Mouse (Mus musculus) intestine, embryonic 15.5 days (tissue): ENCODE measurements at regions not wholly inside any gene's neighbourhood (a gene's known extent, or its start where the extent isn't known, plus 50 kb on each side); places are given as distances from the start of the nearest gene placed in this dataset.

Experiments used
- ATAC-seq: fragments of 200-750 bp; cut with Nextera tagmentation; 2 replicates; pipeline ENCODE4 v1.8.0; 2017; ENCODE audit warnings: moderate TSS enrichment, moderate library complexity
- H3K27ac ChIP-seq: fragments of 300-500 bp; sonication (generic); 2 replicates; pipeline ENCODE4 v1.5.1; 2015; ENCODE audit warnings: mild to moderate bottlenecking, inconsistent platforms
- H3K27me3 ChIP-seq: fragments of 300-500 bp; sonication (generic); replicated peaks from 2 replicates; pipeline ENCODE4 v1.6.1; 2015; ENCODE audit warnings: inconsistent platforms
- H3K36me3 ChIP-seq: fragments of 300-500 bp; sonication (generic); 2 replicates; pipeline ENCODE4 v1.6.1; 2015; ENCODE audit warnings: inconsistent platforms
- H3K4me1 ChIP-seq: fragments of 300-500 bp; sonication (generic); replicated peaks from 2 replicates; pipeline ENCODE4 v1.6.1; 2015; ENCODE audit warnings: inconsistent platforms
- H3K4me2 ChIP-seq: fragments of 300-500 bp; sonication (generic); replicated peaks from 2 replicates; pipeline ENCODE4 v1.6.1; 2015; ENCODE audit warnings: mild to moderate bottlenecking, inconsistent platforms
- H3K4me3 ChIP-seq: fragments of 300-500 bp; sonication (generic); replicated peaks from 2 replicates; pipeline ENCODE4 v1.5.1; 2015; ENCODE audit warnings: inconsistent platforms
- H3K9ac ChIP-seq: fragments of 300-500 bp; sonication (generic); 2 replicates; pipeline ENCODE4 v1.6.1; 2015; ENCODE audit warnings: inconsistent platforms
- H3K9me3 ChIP-seq: fragments of 300-500 bp; sonication (generic); 2 replicates; pipeline ENCODE4 v1.6.1; 2016; ENCODE audit warnings: inconsistent platforms
- WGBS: fragments of 180-500 bp; shearing (Covaris S2); methylation state at CpG from one replicate; pipeline ENCODE4 v1.1.7; 2015; 5-methylcytosine and 5-hydroxymethylcytosine counted together

GRCm38 (mm10) chr7:70972023-70972400, 379.3 kb downstream of the Gm10295 start:
- 54% methylated on average over 3 of the region's 3 CpGs for WGBS
- ATAC-seq, result no peak
- H3K27me3 ChIP-seq, result no peaks in the 10 kb centered on the region
- H3K4me2 ChIP-seq, result no peak overlapping the region
- no peaks in the 10 kb centered on the region for H3K4me1 ChIP-seq
- H3K36me3 ChIP-seq, result no peaks in the 10 kb centered on the region
- H3K9me3 ChIP-seq, result no peaks in the 10 kb centered on the region
- no peak overlapping the region for H3K27ac ChIP-seq
- no peak overlapping the region for H3K4me3 ChIP-seq
- no peak overlapping the region for H3K9ac ChIP-seq

- ATAC-seq, result no peak
- Histone ChIP-seq H3K36me3 (no peaks in the 10 kb centered on the region), H3K4me1 (no peaks in the 10 kb centered on the region), H3K4me3 (no peak overlapping the region), H3K27me3 (no peaks in the 10 kb centered on the region), H3K9me3 (no peaks in the 10 kb centered on the region), H3K27ac (no peak overlapping the region), H3K9ac (no peak overlapping the region), H3K4me2 (no peak overlapping the region)
- 49% methylated on average over 6 of the region's 6 CpGs for WGBS
These were observed 379.8 kb downstream of the Gm10295 start for GRCm38 (mm10) chr7:70971323-70972022.

GRCm38 (mm10) chr7:70952318-70952959, 398.8 kb downstream of the Gm10295 start:
- no peak for ATAC-seq
- no peak overlapping the region for H3K27ac ChIP-seq
- WGBS, result 67% methylated on average over 4 of the region's 4 CpGs
- H3K4me1 ChIP-seq, result no peaks in the 10 kb centered on the region
- H3K27me3 ChIP-seq, result no peaks in the 10 kb centered on the region
- H3K9me3 ChIP-seq, result no peaks in the 10 kb centered on the region
- H3K4me2 ChIP-seq, result no peak overlapping the region
- H3K9ac ChIP-seq, result no peak overlapping the region
- H3K36me3 ChIP-seq, result no peaks in the 10 kb centered on the region
- H3K4me3 ChIP-seq, result no peak overlapping the region

GRCm38 (mm10) chr7:70948281-70948680, 403.0 kb downstream of the Gm10295 start:
- Histone ChIP-seq H3K27ac (no peak overlapping the region), H3K4me1 (no peaks in the 10 kb centered on the region), H3K4me3 (no peak overlapping the region), H3K36me3 (no peaks in the 10 kb centered on the region), H3K9ac (no peak overlapping the region), H3K27me3 (no peaks in the 10 kb centered on the region), H3K4me2 (no peak overlapping the region), H3K9me3 (no peaks in the 10 kb centered on the region)
- no peak for ATAC-seq
- WGBS, result 55% methylated on average over 5 of the region's 5 CpGs

- no peak overlapping the region for H3K9ac ChIP-seq
- ATAC-seq, result no peak
- H3K27me3 ChIP-seq, result no peaks in the 10 kb centered on the region
- H3K27ac ChIP-seq, result no peak overlapping the region
- no peaks in the 10 kb centered on the region for H3K36me3 ChIP-seq
- 69% methylated on average over 2 of the region's 2 CpGs for WGBS
- H3K9me3 ChIP-seq, result no peaks in the 10 kb centered on the region
- H3K4me2 ChIP-seq, result no peak overlapping the region
- no peaks in the 10 kb centered on the region for H3K4me1 ChIP-seq
- no peak overlapping the region for H3K4me3 ChIP-seq
These were observed 405.0 kb downstream of the Gm10295 start for GRCm38 (mm10) chr7:70946260-70946659.

GRCm38 (mm10) chr7:70930911-70931310, 420.4 kb downstream of the Gm10295 start:
- Histone ChIP-seq H3K36me3 (no peaks in the 10 kb centered on the region), H3K4me2 (no peak overlapping the region), H3K27ac (no peak overlapping the region), H3K4me1 (no peaks in the 10 kb centered on the region), H3K9ac (no peak overlapping the region), H3K9me3 (no peaks in the 10 kb centered on the region), H3K4me3 (no peak overlapping the region), H3K27me3 (no peaks in the 10 kb centered on the region)
- WGBS, result 34% methylated on average over 6 of the region's 6 CpGs
- ATAC-seq, result no peak

- Histone ChIP-seq H3K9me3 (no peaks in the 10 kb centered on the region), H3K9ac (no peak overlapping the region), H3K36me3 (no peaks in the 10 kb centered on the region), H3K4me1 (no peaks in the 10 kb centered on the region), H3K27me3 (no peaks in the 10 kb centered on the region), H3K4me2 (no peak overlapping the region), H3K4me3 (no peak overlapping the region), H3K27ac (no peak overlapping the region)
- WGBS, result 66% methylated on average over 11 of the region's 11 CpGs
- no peak for ATAC-seq
These were observed 421.4 kb downstream of the Gm10295 start for GRCm38 (mm10) chr7:70929935-70930334.

GRCm38 (mm10) chr7:70928001-70928400, 423.3 kb downstream of the Gm10295 start:
- H3K27me3 ChIP-seq, result no peaks in the 10 kb centered on the region
- whole genome bisulfite sequencing, result 81% methylated on average over 3 of the region's 3 CpGs
- no peaks in the 10 kb centered on the region for H3K9me3 ChIP-seq
- ATAC-seq, result no peak
- H3K4me3 ChIP-seq, result no peak overlapping the region
- H3K36me3 ChIP-seq, result no peaks in the 10 kb centered on the region
- H3K27ac ChIP-seq, result no peak overlapping the region
- H3K9ac ChIP-seq, result no peak overlapping the region
- no peaks in the 10 kb centered on the region for H3K4me1 ChIP-seq
- no peak overlapping the region for H3K4me2 ChIP-seq

GRCm38 (mm10) chr7:70917016-70917415, 434.3 kb downstream of the Gm10295 start:
- no peak overlapping the region for H3K27ac ChIP-seq
- H3K27me3 ChIP-seq, result no peaks in the 10 kb centered on the region
- no peak for ATAC-seq
- H3K4me2 ChIP-seq, result no peak overlapping the region
- H3K9ac ChIP-seq, result no peak overlapping the region
- H3K4me1 ChIP-seq, result no peaks in the 10 kb centered on the region
- H3K9me3 ChIP-seq, result no peaks in the 10 kb centered on the region
- no peaks in the 10 kb centered on the region for H3K36me3 ChIP-seq
- H3K4me3 ChIP-seq, result no peak overlapping the region
- 46% methylated on average over 4 of the region's 4 CpGs for WGBS

GRCm38 (mm10) chr7:70908921-70909320, 442.4 kb downstream of the Gm10295 start:
- Histone ChIP-seq H3K4me2 (no peak overlapping the region), H3K27ac (no peak overlapping the region), H3K36me3 (no peaks in the 10 kb centered on the region), H3K27me3 (no peaks in the 10 kb centered on the region), H3K9ac (no peak overlapping the region), H3K4me1 (no peaks in the 10 kb centered on the region), H3K9me3 (no peaks in the 10 kb centered on the region), H3K4me3 (no peak overlapping the region)
- WGBS, result 76% methylated on average over 3 of the region's 3 CpGs
- no peak for ATAC-seq

GRCm38 (mm10) chr7:70891700-70892099, 459.6 kb downstream of the Gm10295 start:
- 89% methylated on average over 2 of the region's 2 CpGs for WGBS
- no peak for ATAC-seq

GRCm38 (mm10) chr7:70880496-70880895, 470.8 kb downstream of the Gm10295 start:
- no peaks in the 10 kb centered on the region for H3K4me1 ChIP-seq
- H3K9me3 ChIP-seq, result no peaks in the 10 kb centered on the region
- H3K27ac ChIP-seq, result no peak overlapping the region
- ATAC-seq, result no peak
- H3K9ac ChIP-seq, result no peak overlapping the region
- H3K4me2 ChIP-seq, result no peak overlapping the region
- WGBS, result 47% methylated on average over 2 of the region's 2 CpGs
- H3K36me3 ChIP-seq, result no peaks in the 10 kb centered on the region
- H3K4me3 ChIP-seq, result no peak overlapping the region
- H3K27me3 ChIP-seq, result no peaks in the 10 kb centered on the region

More at GRCm38 (mm10) chr7:70891700-70892099, 459.6 kb downstream of the Gm10295 start:
- Histone ChIP-seq H3K36me3 (no peaks in the 10 kb centered on the region), H3K4me3 (no peak overlapping the region), H3K4me1 (no peaks in the 10 kb centered on the region), H3K4me2 (no peak overlapping the region), H3K9ac (no peak overlapping the region), H3K9me3 (no peaks in the 10 kb centered on the region), H3K27me3 (no peaks in the 10 kb centered on the region), H3K27ac (no peak overlapping the region)

GRCm38 (mm10) chr7:70874393-70874792, 476.9 kb downstream of the Gm10295 start:
- Histone ChIP-seq H3K4me3 (no peak overlapping the region), H3K4me1 (no peaks in the 10 kb centered on the region), H3K9ac (no peak overlapping the region), H3K4me2 (no peak overlapping the region), H3K9me3 (no peaks in the 10 kb centered on the region), H3K27me3 (no peaks in the 10 kb centered on the region), H3K27ac (no peak overlapping the region), H3K36me3 (no peaks in the 10 kb centered on the region)
- WGBS, result 48% methylated on average over 2 of the region's 2 CpGs
- ATAC-seq, result no peak
